Mouse (Mus musculus): ENCODE data around the gene Gm20532.

DNA sequence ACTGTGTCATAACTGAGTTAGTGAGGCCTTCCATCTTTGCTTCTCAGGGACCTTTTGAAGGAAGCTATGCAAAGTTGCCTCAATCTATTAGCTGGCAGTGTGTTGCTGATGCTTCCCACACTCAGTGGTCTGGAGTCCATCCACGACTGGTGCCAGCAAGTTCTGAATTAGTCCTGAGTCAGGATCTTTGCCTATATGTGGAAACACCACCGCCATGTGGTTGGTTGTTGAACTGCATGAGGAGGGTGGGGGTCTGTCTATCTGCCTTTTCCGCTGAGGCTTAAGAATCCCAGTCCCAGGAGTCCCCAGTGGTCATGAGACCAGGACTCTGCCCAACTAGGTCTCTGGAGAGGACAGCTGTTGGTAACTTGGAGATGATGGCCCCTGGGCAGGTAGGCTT lies 16.4 kb upstream of the Gm20532 start:
- TF ChIP-seq POLR2A (IDR thresholded peaks at IDR 0.05; ENCODE audit: low read depth, low read length), result no peak
- TF ChIP-seq CTCF (IDR thresholded peaks at IDR 0.05; ENCODE audit: extremely low read depth, insufficient read length, insufficient replicate concordance, low read depth, low read length), result peak; percentile 59; the same call in 1 of the 2 replicates

All from small intestine, adult 2 months (tissue).